Mouse (Mus musculus) limb, embryonic 14.5 days (tissue): Measurements from ENCODE around the gene Lsm5. TPM values are rescaled to one million over a fixed set of nuclear protein-coding genes. Genes with fewer than 3 reads are reported as not detected.

Experiments used
- ATAC-seq: fragments of 200-750 bp; cut with Nextera tagmentation; 2 replicates; pipeline ENCODE4 v1.8.0; 2017; ENCODE audit warnings: low read depth, moderate number of reproducible peaks, moderate TSS enrichment; ENCODE audit not compliant: low FRiP score
- DNase-seq: peaks from one replicate; pipeline ENCODE4 v3.0.0-alpha.2; 2015; ENCODE audit warnings: low spot score
- H3K27ac ChIP-seq: fragments of 300-500 bp; sonication (generic); replicated peaks from 2 replicates; pipeline ENCODE4 v1.5.1; 2014; ENCODE audit warnings: low read depth, mild to moderate bottlenecking, low read length, moderate library complexity, mixed read lengths
- H3K27me3 ChIP-seq: fragments of 300-500 bp; sonication (generic); 2 replicates; pipeline ENCODE4 v1.6.1; 2014; ENCODE audit warnings: low read length, mixed read lengths; ENCODE audit not compliant: control insufficient read depth, insufficient read depth
- H3K36me3 ChIP-seq: fragments of 300-500 bp; sonication (generic); 2 replicates; pipeline ENCODE4 v1.6.1; 2014; ENCODE audit warnings: mild to moderate bottlenecking, low read length, moderate library complexity, mixed read lengths; ENCODE audit not compliant: control insufficient read depth, insufficient read depth
- H3K4me1 ChIP-seq: fragments of 300-500 bp; sonication (generic); 2 replicates; pipeline ENCODE4 v1.6.1; 2014; ENCODE audit warnings: antibody characterized with exemption, low read length, mixed read lengths; ENCODE audit not compliant: control insufficient read depth, insufficient read depth
- H3K4me2 ChIP-seq: fragments of 300-500 bp; sonication (generic); replicated peaks from 2 replicates; pipeline ENCODE4 v1.6.1; 2014; ENCODE audit warnings: low read depth, mild to moderate bottlenecking, low read length, moderate library complexity; ENCODE audit not compliant: severe bottlenecking
- H3K4me3 ChIP-seq: fragments of 300-500 bp; sonication (generic); replicated peaks from 2 replicates; pipeline ENCODE4 v1.5.1; 2014; ENCODE audit warnings: low read length
- H3K9ac ChIP-seq: fragments of 300-500 bp; sonication (generic); 2 replicates; pipeline ENCODE4 v1.6.1; 2014; ENCODE audit warnings: mild to moderate bottlenecking, low read depth, low read length, moderate library complexity; ENCODE audit not compliant: severe bottlenecking
- H3K9me3 ChIP-seq: fragments of 300-500 bp; sonication (generic); 2 replicates; pipeline ENCODE4 v1.6.1; 2016; ENCODE audit warnings: low read length; ENCODE audit not compliant: control insufficient read depth
- POLR2A ChIP-seq: fragments of 200-500 bp; IDR thresholded peaks from 2 replicates; pipeline ENCODE4 v1.8.0; 2012; ENCODE audit warnings: inconsistent platforms, mild to moderate bottlenecking, moderate library complexity, borderline replicate concordance; ENCODE audit not compliant: insufficient read depth, insufficient read length; ENCODE audit errors: extremely low read depth
- WGBS: fragments of 180-500 bp; shearing (Covaris S2); extraction: QIAGEN DNeasy Blood & Tissue Kit; methylation state at CpG from one replicate; pipeline ENCODE4 v1.1.7; 2014; 5-methylcytosine and 5-hydroxymethylcytosine counted together
- polyA plus RNA-seq, 2 experiments: library from polyadenylated mRNA; depleted of rRNA in 1 of 2; stranded (reverse) in 1 of 2; unstranded in 1 of 2; fragments of >200 nt; fragmentation: Nextera tagmentation in 1 of 2; extraction: Ambion mirVana in 1 of 2; gene quantifications; 2 replicates each; pipeline versions ENCODE4 v1.2.1 to v1.2.3; 2012 to 2014

The Lsm5 gene
- polyA plus RNA-seq, 2 experiments = 122 to 135 TPM

DNA sequence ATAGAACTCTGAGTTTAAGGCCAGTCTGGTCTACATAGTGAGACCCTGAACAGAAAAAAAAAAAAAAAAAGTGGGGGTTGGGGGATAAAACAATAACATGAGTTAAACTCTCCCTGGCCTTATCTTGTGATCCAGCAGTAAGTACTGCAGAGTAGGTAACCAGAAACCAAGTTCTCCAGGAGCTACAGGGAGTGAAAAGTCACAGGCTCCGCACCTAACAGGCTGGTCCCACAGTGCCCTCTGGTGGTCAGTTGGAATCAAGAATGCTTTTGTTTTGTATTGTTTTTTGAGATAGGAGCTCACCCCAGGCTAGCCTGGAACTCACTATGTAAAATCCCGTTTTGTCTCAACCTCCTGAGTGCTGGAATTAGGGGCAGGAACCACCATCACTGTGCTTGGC is 13.3 kb downstream of the Lsm5 start:
- peak; percentile 89 for DNase-seq
- H3K4me1 ChIP-seq = 0 out of 2 replicates have a peak, but pooled peaks cover 4% of the 10 kb centered on the region
- H3K4me2 ChIP-seq = no peak overlapping the region
- H3K4me3 ChIP-seq = no peak overlapping the region
- TF ChIP-seq POLR2A = no peak
- no peaks in the 10 kb centered on the region for H3K9me3 ChIP-seq
- no peak overlapping the region for H3K9ac ChIP-seq
- peak; percentile 72 for ATAC-seq
- no peak overlapping the region for H3K27ac ChIP-seq
- no peaks in the 10 kb centered on the region for H3K27me3 ChIP-seq
- no peaks in the 10 kb centered on the region for H3K36me3 ChIP-seq
- WGBS = 9% methylated on average over 2 of the region's 2 CpGs

DNA sequence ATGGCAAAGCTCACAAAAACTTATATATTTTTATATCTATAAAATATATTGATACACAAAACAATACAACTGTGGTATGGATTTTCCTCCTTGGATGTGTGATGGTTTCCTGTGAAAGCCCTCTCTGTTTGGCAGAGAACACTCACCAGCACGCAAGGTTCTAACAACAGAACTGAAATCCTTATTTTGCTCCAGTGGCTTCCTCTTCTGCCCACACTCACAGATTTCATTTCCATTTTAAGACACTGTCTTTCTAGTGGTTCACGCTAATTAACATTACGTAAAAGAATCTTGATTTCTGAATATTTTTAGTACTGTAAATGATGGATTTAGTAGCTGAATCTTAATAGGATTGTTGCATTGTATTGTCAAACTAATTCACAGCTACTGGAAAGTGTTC is 16.3 kb downstream of the Lsm5 start:
- Histone ChIP-seq H3K27ac (no peak overlapping the region), H3K9me3 (no peaks in the 10 kb centered on the region), H3K4me2 (no peak overlapping the region), H3K4me3 (no peak overlapping the region), H3K27me3 (no peaks in the 10 kb centered on the region), H3K9ac (no peak overlapping the region), H3K36me3 (no peaks in the 10 kb centered on the region), H3K4me1 (0 out of 2 replicates have a peak, but pooled peaks cover 4% of the 10 kb centered on the region)
- ATAC-seq (no peak), DNase-seq (no peak)
- 88% methylated on average over 3 of the region's 3 CpGs for WGBS
- no peak for TF ChIP-seq POLR2A

DNA sequence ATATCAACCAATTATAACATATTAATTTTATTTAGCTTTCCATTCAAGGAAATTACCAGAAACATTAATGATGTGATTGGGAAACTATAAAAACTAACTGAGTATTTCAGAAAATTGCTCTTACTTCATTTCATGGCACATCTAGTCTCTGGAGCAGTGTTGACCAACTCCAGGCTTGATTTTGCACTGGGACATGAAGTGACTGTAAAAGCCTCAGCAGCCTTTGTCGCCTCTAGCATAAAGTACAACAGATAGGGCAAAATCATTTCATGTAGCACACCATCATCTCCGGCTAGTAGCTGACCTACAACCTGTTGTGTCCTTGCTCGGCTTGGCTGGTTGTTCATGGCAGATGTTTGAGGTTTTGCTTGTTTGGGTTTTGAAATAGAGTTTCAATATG is 40.1 kb downstream of the Lsm5 start:
- Histone ChIP-seq H3K36me3 (no peaks in the 10 kb centered on the region), H3K27ac (no peak overlapping the region), H3K4me2 (no peak overlapping the region), H3K27me3 (no peaks in the 10 kb centered on the region), H3K9me3 (no peaks in the 10 kb centered on the region), H3K4me3 (no peak overlapping the region), H3K4me1 (no peaks in the 10 kb centered on the region), H3K9ac (no peak overlapping the region)
- TF ChIP-seq POLR2A = no peak
- 82% methylated on average over 3 of the region's 3 CpGs for WGBS
- DNase-seq = no peak
- no peak for ATAC-seq

DNA sequence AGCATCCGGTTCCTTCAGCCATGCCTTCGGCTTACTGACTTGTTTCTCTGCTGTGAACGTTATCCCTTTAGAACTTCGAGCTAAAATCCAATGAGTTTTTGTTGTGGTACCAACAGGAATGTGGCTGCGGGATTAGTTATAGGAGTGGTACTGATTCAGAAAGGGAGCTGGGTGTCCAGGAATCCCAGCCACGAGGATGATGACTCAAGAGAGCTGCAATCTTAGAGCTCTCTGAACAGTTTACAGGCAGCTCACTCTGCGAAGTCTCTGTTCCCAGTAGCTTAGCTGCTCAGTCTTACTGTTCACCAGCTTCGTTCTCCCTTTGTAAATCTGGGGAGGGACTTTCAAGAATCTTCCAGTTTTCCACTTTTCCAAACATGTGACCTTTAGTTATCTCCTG is 49.1 kb downstream of the Lsm5 start:
- H3K9me3 ChIP-seq = no peaks in the 10 kb centered on the region
- H3K27ac ChIP-seq = no peak overlapping the region
- no peak for TF ChIP-seq POLR2A
- no peaks in the 10 kb centered on the region for H3K36me3 ChIP-seq
- no peak for DNase-seq
- no peaks in the 10 kb centered on the region for H3K4me1 ChIP-seq
- H3K27me3 ChIP-seq = peaks cover 25% of the 10 kb centered on the region
- no peak overlapping the region for H3K9ac ChIP-seq
- ATAC-seq = no peak
- no peak overlapping the region for H3K4me2 ChIP-seq
- 80% methylated on average over 8 of the region's 8 CpGs for WGBS
- no peak overlapping the region for H3K4me3 ChIP-seq

DNA sequence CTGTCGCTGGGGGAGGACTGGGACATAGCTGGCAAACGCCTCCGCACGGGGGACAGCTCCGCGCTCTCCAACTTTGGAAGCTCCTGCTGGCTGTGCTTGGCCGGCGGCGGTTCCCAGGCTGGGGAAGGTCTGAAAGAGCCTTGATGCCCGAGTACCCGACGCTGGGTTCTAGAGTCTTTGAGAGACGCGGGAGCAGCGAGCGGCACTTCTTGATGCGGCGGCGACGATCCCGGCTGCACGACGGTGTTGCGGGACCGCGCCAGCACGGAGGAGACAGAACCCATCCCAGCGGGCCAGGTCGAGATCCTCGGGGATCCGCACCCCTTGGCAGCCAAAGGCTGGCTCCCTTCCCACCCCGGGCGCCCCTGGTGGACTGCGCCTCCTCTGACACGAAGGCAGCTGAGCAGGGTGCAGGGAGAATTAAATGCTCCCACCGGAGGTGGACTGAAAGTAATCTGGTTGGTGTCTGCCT is 52.4 kb downstream of the Lsm5 start:
- 2% methylated on average over 34 of the region's 36 CpGs for WGBS
- H3K27ac ChIP-seq = no peak overlapping the region
- H3K9ac ChIP-seq = peak overlapping the region; percentile 52
- ATAC-seq = peak; percentile 23; the same call in 1 of the 2 replicates
- no peaks in the 10 kb centered on the region for H3K4me1 ChIP-seq
- no peak for TF ChIP-seq POLR2A
- H3K4me2 ChIP-seq = peak overlapping the region; percentile 59
- peaks cover 25% of the 10 kb centered on the region for H3K27me3 ChIP-seq
- H3K4me3 ChIP-seq = peak overlapping the region; percentile 33
- H3K36me3 ChIP-seq = no peaks in the 10 kb centered on the region
- no peaks in the 10 kb centered on the region for H3K9me3 ChIP-seq
- no peak for DNase-seq

Other genes starting within 250 kb of the Lsm5 start
- 2.4 and 2.5 TPM in 2 replicates for gene Pde1c, start 135.6 kb downstream of the Lsm5 start, polyA plus RNA-seq (2012; rRNA removed)
- 2.2 and 2.9 TPM in 2 replicates for gene Pde1c, start 135.6 kb downstream of the Lsm5 start, polyA plus RNA-seq (2014; fragmentation: Nextera tagmentation; extraction: Ambion mirVana)
- gene Avl9, start 10.2 kb upstream of the Lsm5 start, polyA plus RNA-seq (2012; rRNA removed) = 9.0 and 9.4 TPM in 2 replicates
- gene Avl9, start 10.2 kb upstream of the Lsm5 start, polyA plus RNA-seq (2014; fragmentation: Nextera tagmentation; extraction: Ambion mirVana) = 13.0 and 13.3 TPM in 2 replicates
- gene Kbtbd2, start 93.1 kb upstream of the Lsm5 start, polyA plus RNA-seq (2012; rRNA removed) = 25.1 and 27.0 TPM in 2 replicates
- 17.6 and 18.6 TPM in 2 replicates for gene Kbtbd2, start 93.1 kb upstream of the Lsm5 start, polyA plus RNA-seq (2014; fragmentation: Nextera tagmentation; extraction: Ambion mirVana)
- gene Fkbp9, start 127.3 kb upstream of the Lsm5 start, polyA plus RNA-seq (2012; rRNA removed) = 232 and 239 TPM in 2 replicates
- 205 and 219 TPM in 2 replicates for gene Fkbp9, start 127.3 kb upstream of the Lsm5 start, polyA plus RNA-seq (2014; fragmentation: Nextera tagmentation; extraction: Ambion mirVana)
- gene Nt5c3, start 219.2 kb upstream of the Lsm5 start, polyA plus RNA-seq (2012; rRNA removed) = 18.8 and 22.7 TPM in 2 replicates
- 60.3 and 62.9 TPM in 2 replicates for gene Nt5c3, start 219.2 kb upstream of the Lsm5 start, polyA plus RNA-seq (2014; fragmentation: Nextera tagmentation; extraction: Ambion mirVana)
- 0.15 and 0.24 TPM in 2 replicates for gene Vmn1r4, start 219.3 kb upstream of the Lsm5 start, polyA plus RNA-seq (2012; rRNA removed)
- 0.12 and 0.29 TPM in 2 replicates for gene Vmn1r4, start 219.3 kb upstream of the Lsm5 start, polyA plus RNA-seq (2014; fragmentation: Nextera tagmentation; extraction: Ambion mirVana)